Mouse (Mus musculus): ENCODE measurements at regions not wholly inside any gene's neighbourhood (a gene's known extent, or its start where the extent isn't known, plus 50 kb on each side); places are given as distances from the start of the nearest gene placed in this dataset.
A peak's percentile ranks its signal among the peaks of the same experiment; 100 is the strongest.

DNA sequence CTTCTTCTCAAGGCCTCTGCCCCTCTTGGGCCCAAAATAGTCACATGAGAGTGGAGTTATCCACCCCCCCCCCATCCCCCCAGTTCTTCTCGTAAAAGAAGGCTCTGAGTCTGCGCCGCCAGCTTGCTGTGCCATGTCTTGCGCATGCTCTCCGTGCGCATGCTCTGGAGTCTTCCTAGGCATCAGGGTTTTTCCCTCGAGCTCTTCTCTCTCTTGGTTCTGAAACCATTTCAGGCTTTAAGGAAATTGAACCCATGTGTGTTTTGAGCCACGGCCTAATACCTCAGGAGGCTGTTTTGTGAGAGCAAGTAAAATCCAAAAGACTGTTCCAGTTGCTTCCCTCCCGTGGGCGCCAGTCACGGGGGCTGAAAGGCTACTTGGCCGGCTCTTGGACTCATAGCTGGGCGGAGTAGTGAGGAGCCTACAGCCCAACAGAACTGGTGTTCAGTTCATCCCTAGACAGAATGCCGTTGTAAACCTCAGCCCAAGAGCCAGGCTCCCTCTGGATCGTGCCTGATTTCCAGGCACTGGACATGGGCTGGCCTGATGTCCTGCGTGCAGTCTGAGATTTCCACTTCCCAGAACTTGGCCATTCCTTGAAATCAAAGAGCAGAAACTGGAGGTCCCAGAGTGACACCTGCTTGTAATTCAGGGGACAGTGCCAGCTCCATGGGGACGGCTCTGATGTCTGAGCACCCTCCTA, 56.2 kb upstream of the Gm11733 start:
- Histone ChIP-seq H3K27me3 (ENCODE audit: control insufficient read depth, insufficient read depth, low read length) (no peaks in the 10 kb centered on the region), H3K4me1 (ENCODE audit: control insufficient read depth, insufficient read depth, low read length) (peaks cover 2% of the 10 kb centered on the region; the same call in 1 of the 2 replicates), H3K4me3 (ENCODE audit: control insufficient read depth, low read depth, low read length) (no peak overlapping the region), H3K36me3 (ENCODE audit: control insufficient read depth, insufficient read depth, low read length) (no peaks in the 10 kb centered on the region), H3K27ac (ENCODE audit: control insufficient read depth, insufficient read depth, low read depth, low read length) (no peak overlapping the region)
- no peak for TF ChIP-seq CTCF (IDR thresholded peaks at IDR 0.05; ENCODE audit: control insufficient read depth, insufficient read depth, insufficient replicate concordance, low read depth, low read length)
- no peak for TF ChIP-seq POLR2A (IDR thresholded peaks at IDR 0.05; ENCODE audit: control insufficient read depth, low read depth, low read length)

DNA sequence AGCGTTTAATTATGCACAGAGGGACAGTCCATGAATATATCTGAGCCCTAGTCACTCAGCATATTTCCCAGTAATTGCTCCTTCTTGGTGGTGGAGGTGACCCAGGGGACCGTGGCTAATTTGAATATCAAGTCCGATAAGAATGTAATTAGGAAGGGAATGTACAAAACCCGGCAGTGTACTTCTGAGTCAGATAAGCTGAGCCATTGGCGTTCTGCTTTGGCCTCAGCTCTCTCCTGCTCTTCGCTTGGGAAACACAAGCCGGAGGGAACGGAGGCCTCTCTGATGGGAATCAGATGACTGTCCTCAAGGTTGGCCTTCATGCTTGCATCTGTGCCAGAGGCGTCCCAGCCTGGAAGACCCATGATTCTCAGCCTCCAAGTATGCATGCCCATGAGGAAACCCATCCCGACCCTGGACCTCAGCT, 54.8 kb upstream of the Gm11733 start:
- H3K36me3 ChIP-seq (ENCODE audit: control insufficient read depth, insufficient read depth, low read length), result no peaks in the 10 kb centered on the region
- H3K4me3 ChIP-seq (ENCODE audit: control insufficient read depth, low read depth, low read length), result no peak overlapping the region
- TF ChIP-seq CTCF (IDR thresholded peaks at IDR 0.05; ENCODE audit: control insufficient read depth, insufficient read depth, insufficient replicate concordance, low read depth, low read length) (no peak), POLR2A (IDR thresholded peaks at IDR 0.05; ENCODE audit: control insufficient read depth, low read depth, low read length) (no peak)
- H3K27ac ChIP-seq (ENCODE audit: control insufficient read depth, insufficient read depth, low read depth, low read length), result no peak overlapping the region
- no peaks in the 10 kb centered on the region for H3K27me3 ChIP-seq (ENCODE audit: control insufficient read depth, insufficient read depth, low read length)
- peaks cover 2% of the 10 kb centered on the region; the same call in 1 of the 2 replicates for H3K4me1 ChIP-seq (ENCODE audit: control insufficient read depth, insufficient read depth, low read length)

DNA sequence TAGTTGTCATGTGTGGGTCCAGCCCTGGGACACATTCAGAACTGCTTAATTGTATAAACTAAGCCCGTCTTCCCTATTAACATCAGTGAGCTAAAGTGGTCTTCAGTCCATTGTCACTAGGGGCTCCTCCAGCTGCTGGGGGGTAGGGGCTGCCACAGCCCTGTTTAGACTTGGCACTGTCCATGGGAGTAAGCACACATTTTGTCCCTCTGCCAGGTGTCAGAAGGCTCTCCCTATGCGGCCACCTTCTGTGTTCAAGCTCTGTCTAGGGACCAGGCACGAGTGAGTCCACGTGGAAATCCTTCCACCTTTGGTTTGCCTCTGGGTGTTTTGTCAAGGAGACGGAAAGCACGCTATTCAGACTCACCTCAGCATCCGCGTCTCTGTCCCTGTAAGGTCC, 54.3 kb upstream of the Gm11733 start:
- Histone ChIP-seq H3K27me3 (ENCODE audit: control insufficient read depth, insufficient read depth, low read length) (no peaks in the 10 kb centered on the region), H3K36me3 (ENCODE audit: control insufficient read depth, insufficient read depth, low read length) (no peaks in the 10 kb centered on the region), H3K27ac (ENCODE audit: control insufficient read depth, insufficient read depth, low read depth, low read length) (no peak overlapping the region), H3K4me3 (ENCODE audit: control insufficient read depth, low read depth, low read length) (no peak overlapping the region), H3K4me1 (ENCODE audit: control insufficient read depth, insufficient read depth, low read length) (peaks cover 2% of the 10 kb centered on the region; the same call in 1 of the 2 replicates)
- TF ChIP-seq POLR2A (IDR thresholded peaks at IDR 0.05; ENCODE audit: control insufficient read depth, low read depth, low read length) (no peak), CTCF (IDR thresholded peaks at IDR 0.05; ENCODE audit: control insufficient read depth, insufficient read depth, insufficient replicate concordance, low read depth, low read length) (no peak)

DNA sequence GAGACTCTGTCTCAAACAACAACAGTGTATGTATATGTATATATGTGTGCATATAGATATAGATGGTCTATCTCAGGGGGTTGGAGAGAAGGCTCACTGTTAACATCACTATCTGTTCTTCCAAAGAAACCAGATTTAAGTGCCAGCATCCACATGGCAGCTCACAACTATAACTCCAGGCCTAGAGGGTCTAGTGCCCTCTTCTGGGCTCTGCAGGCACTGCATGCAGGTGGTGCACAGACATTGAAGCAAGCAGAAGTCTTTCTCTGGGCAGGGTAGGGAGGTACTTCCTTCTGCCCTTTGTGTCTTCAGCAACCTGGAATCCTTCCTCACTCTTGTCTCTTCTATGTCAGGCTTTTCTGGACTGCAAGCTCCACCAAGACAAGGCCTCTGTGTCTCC, 50.1 kb upstream of the Gm11733 start:
- Histone ChIP-seq H3K27me3 (ENCODE audit: control insufficient read depth, insufficient read depth, low read length) (no peaks in the 10 kb centered on the region), H3K4me3 (ENCODE audit: control insufficient read depth, low read depth, low read length) (no peak overlapping the region), H3K36me3 (ENCODE audit: control insufficient read depth, insufficient read depth, low read length) (no peaks in the 10 kb centered on the region), H3K4me1 (ENCODE audit: control insufficient read depth, insufficient read depth, low read length) (peaks cover 2% of the 10 kb centered on the region; the same call in 1 of the 2 replicates), H3K27ac (ENCODE audit: control insufficient read depth, insufficient read depth, low read depth, low read length) (no peak overlapping the region)
- TF ChIP-seq CTCF (IDR thresholded peaks at IDR 0.05; ENCODE audit: control insufficient read depth, insufficient read depth, insufficient replicate concordance, low read depth, low read length) (peak; percentile 74; the same call in 1 of the 2 replicates), POLR2A (IDR thresholded peaks at IDR 0.05; ENCODE audit: control insufficient read depth, low read depth, low read length) (no peak)

Data from testis, adult 2 months (tissue).